ENCODE assay signal across 29 mouse cellular contexts in genomic region chr9:32983182-32983581, GRCm38 (mm10).
DNase-seq lines count a peak whose midpoint lies in the region; ATAC-seq and TF ChIP-seq lines count a peak whose summit lies in the region.
"Had no signal": no experiment of that assay in that cellular context is flagged by ENCODE, and none has a peak within 500 bp of the region (broad histone marks: within the 10 kb centered on the region; RNA-seq: fewer than 3 reads in every experiment).

No protein-coding gene starts in this region.

- H3K9ac ChIP-seq in liver, postnatal 0 days (replicated peaks): no peak overlapping the region
- H3K9ac ChIP-seq: embryonic facial prominence, embryonic 13.5 days; forebrain, embryonic 12.5 days; forebrain, postnatal 0 days; heart, embryonic 13.5 days; hindbrain, embryonic 14.5 days had no signal

- peak; percentile 20 for DNase-seq in CD4-positive, CD25-positive, alpha-beta regulatory T cell, adult 2 months (ENCODE audit: low read depth, low spot score)
- no peak for DNase-seq in liver, postnatal 0 days
- no peak for DNase-seq in liver
- peak; percentile 24 for DNase-seq in naive thymus-derived CD4-positive, alpha-beta T cell, adult 2 months (ENCODE audit: low read depth)
- no peak for DNase-seq in cerebellum, adult 18-20 months
- no peak for DNase-seq in cerebellum, postnatal 14 days
- DNase-seq: adrenal gland, postnatal 10 days; adrenal gland, postnatal 36 days; cerebellum, adult 11 months; cerebellum, adult 8-10 months; cerebellum, postnatal 10 days; forebrain, postnatal 0 days; gastrocnemius, adult 2 months; gastrocnemius, postnatal 14 days; heart, adult 18-20 months; heart, postnatal 14 days; heart, postnatal 4 days had no signal

- H3K27me3 ChIP-seq in liver, postnatal 0 days (ENCODE audit: insufficient read depth, low read length): no peaks in the 10 kb centered on the region
- H3K27me3 ChIP-seq: embryonic facial prominence, embryonic 13.5 days; forebrain, embryonic 12.5 days; heart, embryonic 13.5 days had no signal

- no peak for TF ChIP-seq CTCF in liver, postnatal 0 days (IDR thresholded peaks at IDR 0.05; ENCODE audit: low read depth)

- H3K9me3 ChIP-seq in liver, postnatal 0 days (ENCODE audit: low read length): no peaks in the 10 kb centered on the region
- H3K9me3 ChIP-seq: embryonic facial prominence, embryonic 10.5 days; embryonic facial prominence, embryonic 13.5 days; forebrain, embryonic 12.5 days; heart, embryonic 13.5 days had no signal

- no peaks in the 10 kb centered on the region; the same call in 1 of the 2 replicates for H3K4me1 ChIP-seq in liver, postnatal 0 days (ENCODE audit: insufficient read depth)
- H3K4me1 ChIP-seq: forebrain, embryonic 12.5 days had no signal

- no peak overlapping the region for H3K4me3 ChIP-seq in liver, postnatal 0 days (ENCODE audit: low read depth, low read length)
- H3K4me3 ChIP-seq: embryonic facial prominence, embryonic 10.5 days; embryonic facial prominence, embryonic 13.5 days; erythroblast, embryonic 14.5 days; forebrain, embryonic 12.5 days; gastrocnemius, adult 2 months; heart, embryonic 13.5 days had no signal

- WGBS in liver, postnatal 0 days (ENCODE audit: insufficient replicate concordance): 42% methylated on average over 2 of the region's 2 CpGs

- H3K36me3 ChIP-seq in liver, postnatal 0 days (replicated peaks; ENCODE audit: insufficient read depth, low read length): no peaks in the 10 kb centered on the region
- H3K36me3 ChIP-seq: embryonic facial prominence, embryonic 10.5 days; embryonic facial prominence, embryonic 13.5 days; forebrain, embryonic 12.5 days; heart, embryonic 13.5 days had no signal

- no peak overlapping the region for H3K4me2 ChIP-seq in liver, postnatal 0 days (ENCODE audit: low read depth, low read length)
- H3K4me2 ChIP-seq: embryonic facial prominence, embryonic 13.5 days; forebrain, embryonic 12.5 days; heart, embryonic 13.5 days; hindbrain, embryonic 14.5 days had no signal

- H3K27ac ChIP-seq in liver, postnatal 0 days (ENCODE audit: low read depth): no peak overlapping the region
- H3K27ac ChIP-seq: embryonic facial prominence, embryonic 10.5 days; embryonic facial prominence, embryonic 13.5 days; forebrain, embryonic 12.5 days; gastrocnemius, adult 2 months; heart, embryonic 13.5 days; hindbrain, embryonic 14.5 days; hindbrain, postnatal 0 days had no signal

- no peak for ATAC-seq in CD4-positive, CD25-positive, alpha-beta regulatory T cell, adult 4 months
- ATAC-seq in liver, postnatal 0 days: no peak
- ATAC-seq in common myeloid progenitor, adult 5-6 weeks (replicated peaks; ENCODE audit: low read depth, poor library complexity, severe bottlenecking): peak; percentile 73
- ATAC-seq: forebrain, postnatal 0 days; hindbrain, postnatal 0 days; inflammation-experienced regulatory T-cells, adult 6 months; intestine, embryonic 16.5 days; Patski had no signal

- TF ChIP-seq EP300 in liver, postnatal 0 days (IDR thresholded peaks at IDR 0.05; ENCODE audit: low read depth): peak; percentile 67

Comparison
In these comparisons a context has a peak if more than half of its experiments do, and no peak if none do; other contexts are left out.
1. DNase-seq: peak in CD4-positive, CD25-positive, alpha-beta regulatory T cell, adult 2 months (single experiment) and naive thymus-derived CD4-positive, alpha-beta T cell, adult 2 months (single experiment); none in liver, postnatal 0 days (single experiment), liver (single experiment), cerebellum, adult 18-20 months (0 of 2) and cerebellum, postnatal 14 days (0 of 2).